ENCODE assay signal across 7 mouse cellular contexts in the genomic region with DNA sequence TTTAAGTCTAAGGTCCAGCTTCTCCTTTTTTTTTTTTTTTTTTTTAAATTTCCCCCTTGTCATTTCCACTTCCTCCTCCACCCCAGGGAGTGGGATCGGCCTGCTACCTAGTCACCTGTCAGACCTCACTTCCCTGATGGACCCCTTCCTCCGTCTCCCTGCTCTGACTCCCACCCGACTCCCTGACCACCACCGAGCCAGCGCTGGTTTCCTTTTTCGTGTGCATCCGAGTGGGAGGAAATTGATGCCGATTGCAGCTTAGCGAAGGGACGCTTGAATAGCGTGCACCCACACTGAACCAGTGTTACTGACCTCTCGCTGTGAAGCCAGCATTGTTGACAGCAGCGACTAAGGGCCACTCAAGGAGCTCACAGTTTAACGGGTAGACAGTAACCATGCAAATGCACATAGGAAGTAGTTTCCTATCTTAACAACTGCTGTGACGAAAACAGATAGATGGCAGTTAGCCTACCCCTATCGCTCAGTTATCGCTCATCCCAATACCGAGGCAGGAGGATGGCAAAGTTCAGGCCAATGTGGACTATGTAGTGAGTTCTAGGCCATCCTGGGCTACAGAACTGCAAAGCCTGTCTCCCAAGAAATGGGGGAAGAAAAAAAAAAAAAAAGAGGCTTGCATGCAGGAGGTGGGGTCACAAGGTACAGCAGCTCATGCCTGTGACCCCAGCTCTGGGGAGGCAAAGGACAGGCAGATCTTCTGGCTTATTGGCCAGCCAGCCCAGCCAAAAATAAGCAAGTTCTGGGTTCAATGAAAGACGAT. TPM values are rescaled to one million over a fixed set of nuclear protein-coding genes. Genes with fewer than 3 reads are reported as not detected.
DNase-seq lines count a peak whose midpoint lies in the region; ATAC-seq and TF ChIP-seq lines count a peak whose summit lies in the region.

No protein-coding gene starts in this region.

- ATAC-seq in heart, embryonic 14.5 days (ENCODE audit: insufficient number of reproducible peaks, insufficient read depth, low FRiP score, low read depth): no peak
- peak; percentile 13; the same call in 1 of the 2 replicates for ATAC-seq in midbrain, postnatal 0 days (ENCODE audit: low FRiP score)

- TF ChIP-seq CTCF in midbrain, postnatal 0 days (IDR thresholded peaks at IDR 0.05): no peak

- WGBS in heart, embryonic 14.5 days: 9% methylated on average over 19 of the region's 19 CpGs
- 18% methylated on average over 19 of the region's 19 CpGs for WGBS in limb, embryonic 10.5 days
- 17% methylated on average over 19 of the region's 19 CpGs for WGBS in midbrain, postnatal 0 days

- H3K9me3 ChIP-seq in heart, embryonic 14.5 days (ENCODE audit: control insufficient read depth, low read length): no peaks in the 10 kb centered on the region
- H3K9me3 ChIP-seq in limb, embryonic 10.5 days (replicated peaks): no peaks in the 10 kb centered on the region
- no peaks in the 10 kb centered on the region for H3K9me3 ChIP-seq in midbrain, postnatal 0 days (ENCODE audit: low read length)

- peak overlapping the region; percentile 63 to 67 for H3K27ac ChIP-seq in heart, embryonic 14.5 days (replicated peaks in 1 of 2; ENCODE audit: control insufficient read depth in 1 of 2, insufficient read depth in 1 of 2, low read depth in 2 of 2, low read length in 2 of 2)
- peak overlapping the region; percentile 86 for H3K27ac ChIP-seq in limb, embryonic 10.5 days
- peak overlapping the region; percentile 73 for H3K27ac ChIP-seq in midbrain, postnatal 0 days (ENCODE audit: low read depth, low read length)

- H3K4me3 ChIP-seq in heart, embryonic 14.5 days (ENCODE audit: control insufficient read depth in 1 of 2, insufficient read depth in 1 of 2, low read depth in 1 of 2, low read length in 2 of 2): peak overlapping the region; percentile 94 to 97
- H3K4me3 ChIP-seq in limb, embryonic 10.5 days: peak overlapping the region; percentile 81
- H3K4me3 ChIP-seq in midbrain, postnatal 0 days (ENCODE audit: low read depth, low read length): peak overlapping the region; percentile 82

- H3K27me3 ChIP-seq in heart, embryonic 14.5 days (ENCODE audit: control insufficient read depth, insufficient read depth, low read length): no peaks in the 10 kb centered on the region
- no peaks in the 10 kb centered on the region for H3K27me3 ChIP-seq in limb, embryonic 10.5 days (ENCODE audit: low read depth, poor library complexity, severe bottlenecking)
- no peaks in the 10 kb centered on the region for H3K27me3 ChIP-seq in midbrain, postnatal 0 days (ENCODE audit: insufficient read depth, low read length)

- H3K4me1 ChIP-seq in heart, embryonic 14.5 days (ENCODE audit: control insufficient read depth in 2 of 2, insufficient read depth in 2 of 2, low read length in 2 of 2): peaks cover 2 to 11% of the 10 kb centered on the region in 2 experiments; a peak in 3 of 4 replicates
- peaks cover 9% of the 10 kb centered on the region for H3K4me1 ChIP-seq in limb, embryonic 10.5 days
- peaks cover 5% of the 10 kb centered on the region; the same call in 1 of the 2 replicates for H3K4me1 ChIP-seq in midbrain, postnatal 0 days (ENCODE audit: insufficient read depth, low read length)

- peak overlapping the region; percentile 93 for H3K9ac ChIP-seq in heart, embryonic 14.5 days (ENCODE audit: low read length)
- peak overlapping the region; percentile 90 for H3K9ac ChIP-seq in midbrain, postnatal 0 days (replicated peaks; ENCODE audit: low read length, poor library complexity, severe bottlenecking)

- H3K4me2 ChIP-seq in heart, embryonic 14.5 days (ENCODE audit: low read length): peak overlapping the region; percentile 80
- peak overlapping the region; percentile 69 for H3K4me2 ChIP-seq in midbrain, postnatal 0 days (ENCODE audit: low read depth, low read length, poor library complexity, severe bottlenecking)

- peaks cover 11% of the 10 kb centered on the region for H3K36me3 ChIP-seq in heart, embryonic 14.5 days (ENCODE audit: control insufficient read depth, insufficient read depth, low read length)
- peaks cover 19% of the 10 kb centered on the region for H3K36me3 ChIP-seq in limb, embryonic 10.5 days
- H3K36me3 ChIP-seq in midbrain, postnatal 0 days (ENCODE audit: insufficient read depth, low read length): peaks cover 6% of the 10 kb centered on the region; the same call in 1 of the 2 replicates

- DNase-seq in spleen, adult 12 weeks (ENCODE audit: low spot score): peak; percentile 29
- no peak for DNase-seq in spleen, postnatal 14 days (ENCODE audit: low spot score in 2 of 2)
- peak; percentile 26 for DNase-seq in c-Kit-positive CD71-positive TER-119-positive erythroid progenitor cells, embryonic 14.5 days (ENCODE audit: low spot score)
- DNase-seq in limb, embryonic 10.5 days (ENCODE audit: low spot score): no peak
- DNase-seq in midbrain, postnatal 0 days (ENCODE audit: low spot score): peak; percentile 14
- peak; percentile 21 for DNase-seq in yolk sac, embryonic 10.5 days (ENCODE audit: low spot score)

RNA-seq across cellular contexts. Expression of gene Arpc3, which starts 0.7 kb away (rescaled TPM):
- polyA plus RNA-seq in heart, embryonic 14.5 days (2014; fragmentation: Nextera tagmentation; extraction: Ambion mirVana): 37.9 and 46.4 TPM in 2 replicates
- polyA plus RNA-seq in limb, embryonic 10.5 days (2016; fragmentation: Nextera tagmentation; extraction: Ambion mirVana): 80.5 and 86.6 TPM in 2 replicates
- total RNA-seq in midbrain, postnatal 0 days (2014; rRNA removed): 162 and 188 TPM in 2 replicates
- polyA plus RNA-seq in midbrain, postnatal 0 days (2015; fragmentation: Nextera tagmentation; extraction: Ambion mirVana): 134 and 137 TPM in 2 replicates

RNA-seq across cellular contexts. Expression of gene Fam216a, which starts 20.3 kb away (rescaled TPM):
- 55.0 and 64.5 TPM in 2 replicates for polyA plus RNA-seq in heart, embryonic 14.5 days (2014; fragmentation: Nextera tagmentation; extraction: Ambion mirVana)
- polyA plus RNA-seq in limb, embryonic 10.5 days (2016; fragmentation: Nextera tagmentation; extraction: Ambion mirVana): 83.6 and 90.4 TPM in 2 replicates
- total RNA-seq in midbrain, postnatal 0 days (2014; rRNA removed): 131 and 139 TPM in 2 replicates
- 156 and 160 TPM in 2 replicates for polyA plus RNA-seq in midbrain, postnatal 0 days (2015; fragmentation: Nextera tagmentation; extraction: Ambion mirVana)

RNA-seq across cellular contexts. Expression of gene Gpn3, which starts 20.7 kb away (rescaled TPM):
- 52.3 and 59.5 TPM in 2 replicates for polyA plus RNA-seq in heart, embryonic 14.5 days (2014; fragmentation: Nextera tagmentation; extraction: Ambion mirVana)
- 102 and 103 TPM in 2 replicates for polyA plus RNA-seq in limb, embryonic 10.5 days (2016; fragmentation: Nextera tagmentation; extraction: Ambion mirVana)
- 20.8 and 37.9 TPM in 2 replicates for total RNA-seq in midbrain, postnatal 0 days (2014; rRNA removed)
- 41.8 and 44.4 TPM in 2 replicates for polyA plus RNA-seq in midbrain, postnatal 0 days (2015; fragmentation: Nextera tagmentation; extraction: Ambion mirVana)

RNA-seq across cellular contexts. Expression of gene Anapc7, which starts 29.1 kb away (rescaled TPM):
- 19.8 and 22.3 TPM in 2 replicates for polyA plus RNA-seq in heart, embryonic 14.5 days (2014; fragmentation: Nextera tagmentation; extraction: Ambion mirVana)
- polyA plus RNA-seq in limb, embryonic 10.5 days (2016; fragmentation: Nextera tagmentation; extraction: Ambion mirVana): 60.4 and 66.8 TPM in 2 replicates
- 29.3 and 34.3 TPM in 2 replicates for total RNA-seq in midbrain, postnatal 0 days (2014; rRNA removed)
- 42.8 and 43.5 TPM in 2 replicates for polyA plus RNA-seq in midbrain, postnatal 0 days (2015; fragmentation: Nextera tagmentation; extraction: Ambion mirVana)

RNA-seq across cellular contexts. Expression of gene Vps29, which starts 38.2 kb away (rescaled TPM):
- polyA plus RNA-seq in heart, embryonic 14.5 days (2014; fragmentation: Nextera tagmentation; extraction: Ambion mirVana): 220 and 249 TPM in 2 replicates
- polyA plus RNA-seq in limb, embryonic 10.5 days (2016; fragmentation: Nextera tagmentation; extraction: Ambion mirVana): 191 and 204 TPM in 2 replicates
- total RNA-seq in midbrain, postnatal 0 days (2014; rRNA removed): 137 and 149 TPM in 2 replicates
- polyA plus RNA-seq in midbrain, postnatal 0 days (2015; fragmentation: Nextera tagmentation; extraction: Ambion mirVana): 366 and 368 TPM in 2 replicates

Comparison
In these comparisons a context has a peak if more than half of its experiments do, and no peak if none do; other contexts are left out.
1. DNase-seq: peak in spleen, adult 12 weeks (single experiment), c-Kit-positive CD71-positive TER-119-positive erythroid progenitor cells, embryonic 14.5 days (single experiment), midbrain, postnatal 0 days (single experiment) and yolk sac, embryonic 10.5 days (single experiment); none in spleen, postnatal 14 days (0 of 2) and limb, embryonic 10.5 days (single experiment).
2. Peak in every context shown above with its lines, with median percentiles within 50 percentile points of each other: H3K27ac ChIP-seq and H3K4me3 ChIP-seq.